Mouse (Mus musculus) adrenal gland, adult 18-20 months (tissue): ENCODE data around the gene Gm14698. TPM values are rescaled to one million over a fixed set of nuclear protein-coding genes. Genes with fewer than 3 reads are reported as not detected.
"Not testable (repeated sequence)": the region's sequence is repeated elsewhere in the genome, so short reads cannot be mapped to it uniquely, and the experiment has no call there.

Experiments used
- DNase-seq, 2 experiments: peaks; one replicate each; pipeline ENCODE4 v3.0.0; 2021 to 2022; ENCODE audit warnings: low spot score in 2 of 2
- long read RNA-seq, 2 experiments: library from polyadenylated mRNA; stranded (forward); transcript quantifications; one replicate each; pipeline ENCODE4 v2.0.0; 2021
- total RNA-seq, 2 experiments: library from RNA; stranded (reverse); gene quantifications; 1 replicate in 1 of 2; 2 replicates in 1 of 2; pipeline ENCODE4 v1.2.3; 2021

Gm14698 gene
- 1 to 10 TPM in 1 of 2 experiments, under 1 TPM in 1; 0.63 to 1.4 TPM for total RNA-seq
- long read RNA-seq, experiment 1, full-length matches to known transcripts, result 8 of 8 reads
- long read RNA-seq, experiment 1, partial matches to known transcripts, result 0 of 8 reads
- long read RNA-seq, experiment 1, other reads (novel, unspliced or antisense), result 0 of 8 reads
- long read RNA-seq, experiment 2, full-length matches to known transcripts, result 7 of 7 reads
- long read RNA-seq, experiment 2, partial matches to known transcripts, result 0 of 7 reads
- long read RNA-seq, experiment 2, other reads (novel, unspliced or antisense), result 0 of 7 reads

DNA sequence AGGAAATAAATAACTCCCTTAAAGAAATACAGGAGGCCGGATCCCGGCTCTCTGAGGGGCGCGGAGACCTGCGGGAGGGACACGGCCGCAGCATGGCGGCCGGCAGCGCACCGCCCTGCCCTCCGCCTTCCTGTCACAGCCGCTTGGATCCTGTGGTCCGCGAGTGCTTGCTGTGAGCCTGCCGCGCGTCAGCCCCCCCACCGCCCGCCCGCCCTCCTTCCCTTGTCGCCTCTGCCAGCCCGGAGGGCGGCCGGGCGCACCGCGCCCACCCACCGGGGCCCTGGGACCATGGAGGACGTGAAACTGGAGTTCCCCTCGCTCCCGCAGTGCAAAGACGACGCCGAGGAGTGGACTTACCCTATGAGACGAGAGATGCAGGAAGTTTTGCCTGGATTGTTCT lies at the start of gene Gm14698:
Gm14698 (plus strand) TSS at position 35 of the 400 bp plus-strand sequence.
- not testable (repeated sequence) for DNase-seq

- not testable (repeated sequence) for DNase-seq
Measured at GRCm38 (mm10) chrX:68820449-68820848, 444 bp upstream of the Gm14698 start.

DNA sequence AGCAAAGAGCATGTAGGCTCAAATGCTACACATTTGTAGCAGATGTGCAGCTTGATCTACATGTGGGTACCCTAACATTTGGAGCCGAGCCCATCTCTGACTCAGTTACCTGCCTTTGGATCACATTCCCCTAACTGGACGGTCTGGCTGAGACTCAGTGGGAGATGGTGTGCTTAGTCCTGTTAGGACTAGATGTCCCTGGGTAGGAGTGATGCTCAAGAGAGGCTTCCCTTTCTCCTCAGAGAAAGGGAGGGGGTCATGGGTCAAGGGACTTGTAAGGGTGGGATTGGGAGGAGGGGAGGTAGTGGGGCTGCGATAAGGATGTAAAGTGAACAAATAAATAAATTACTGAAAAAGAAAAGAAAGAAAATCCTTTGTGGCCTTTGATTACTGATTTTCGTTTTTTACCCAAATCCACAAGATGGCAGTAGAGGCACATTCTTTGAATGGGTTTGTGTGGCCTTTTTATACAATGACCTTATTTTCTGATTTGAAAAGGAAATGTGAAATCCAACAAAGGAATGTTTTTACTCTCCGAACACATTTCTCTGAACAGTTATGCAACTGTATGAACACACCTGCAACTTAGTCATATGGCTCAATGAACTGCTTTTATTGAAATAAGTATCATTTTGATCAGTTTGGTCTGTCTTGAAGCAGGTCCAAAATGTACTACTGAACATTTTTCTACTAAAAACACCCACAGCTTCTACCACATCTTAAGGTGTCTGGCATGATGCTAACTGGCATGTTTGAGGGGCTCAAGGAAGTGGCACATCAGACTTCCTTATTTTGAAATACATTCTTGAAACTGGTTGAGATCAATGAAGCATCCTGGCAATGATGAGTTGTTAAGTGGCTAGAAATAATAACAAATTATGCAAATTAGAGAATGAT lies 18.9 kb downstream of the Gm14698 start:
- no peak for DNase-seq

DNA sequence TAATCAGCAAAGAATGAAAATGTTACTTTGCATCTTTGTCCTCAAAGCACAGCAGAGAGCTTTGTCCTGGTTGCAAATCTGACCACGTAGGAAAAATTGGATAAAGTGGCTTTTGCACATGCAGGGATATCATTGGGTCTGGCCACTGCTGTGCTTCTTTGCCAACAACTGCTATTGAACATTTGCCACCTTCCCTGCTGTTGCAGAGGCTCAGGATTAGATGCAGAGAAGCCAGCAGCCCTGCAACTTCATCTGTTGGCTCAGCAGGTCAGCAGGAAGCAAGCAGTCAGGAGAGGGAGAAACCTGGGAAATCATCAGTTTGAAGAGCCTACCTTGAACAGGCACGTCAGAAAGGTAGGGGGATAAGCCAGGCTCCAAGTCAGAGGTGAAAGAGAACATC lies 44.3 kb downstream of the Gm14698 start:
- no peak for DNase-seq

Other genes with a start within 250 kb of the Gm14698 start
- 10 to 100 TPM; 38.2 to 39.6 TPM for gene Fmr1, start 142.6 kb upstream of the Gm14698 start, total RNA-seq
- 1 to 10 TPM in 1 of 2 experiments, not detected in 1; 1.4 TPM for gene Fmr1nb, start 59.3 kb upstream of the Gm14698 start, total RNA-seq
- not detected for gene Gm6812, start 72.0 kb downstream of the Gm14698 start, total RNA-seq